Mouse (Mus musculus) liver, adult 2 months (tissue): ENCODE measurements around the gene Tmpo. TPM values are rescaled to one million over a fixed set of nuclear protein-coding genes. Genes with fewer than 3 reads are reported as not detected.

Source experiments
- DNase-seq: peaks from one replicate; pipeline ENCODE4 v3.0.0-alpha.2; 2011; ENCODE audit warnings: low read depth, low spot score; ENCODE audit errors: extremely low read depth
- H3K27ac ChIP-seq: fragments of 200-500 bp; replicated peaks from 2 replicates; pipeline ENCODE4 v1.5.1; 2012; ENCODE audit warnings: low read depth, mild to moderate bottlenecking, control low read depth, inconsistent platforms, low read length; ENCODE audit not compliant: insufficient read depth
- H3K27me3 ChIP-seq: fragments of 200-500 bp; 2 replicates; pipeline ENCODE4 v1.6.1; 2012; ENCODE audit warnings: mild to moderate bottlenecking, moderate library complexity, low read length, inconsistent platforms; ENCODE audit not compliant: control insufficient read depth, insufficient read depth
- H3K36me3 ChIP-seq: fragments of 200-500 bp; 2 replicates; pipeline ENCODE4 v1.6.1; 2012; ENCODE audit warnings: low read length, inconsistent platforms; ENCODE audit not compliant: control insufficient read depth, insufficient read depth
- H3K4me1 ChIP-seq: fragments of 200-500 bp; 2 replicates; pipeline ENCODE4 v1.6.1; 2011; ENCODE audit warnings: low read length; ENCODE audit not compliant: control insufficient read depth, insufficient read depth
- H3K4me3 ChIP-seq: fragments of 200-500 bp; 2 replicates; pipeline ENCODE4 v1.5.1; 2011; ENCODE audit warnings: low read depth, mild to moderate bottlenecking, control low read depth, low read length, moderate library complexity; ENCODE audit not compliant: insufficient read depth
- H3K79me2 ChIP-seq: fragments of 200-500 bp; 2 replicates; pipeline ENCODE4 v1.6.1; 2012; ENCODE audit warnings: inconsistent platforms, mild to moderate bottlenecking, low read length, moderate library complexity; ENCODE audit not compliant: control insufficient read depth, insufficient read depth
- H3K9ac ChIP-seq: fragments of 200-500 bp; 2 replicates; pipeline ENCODE4 v1.6.1; 2012; ENCODE audit warnings: low read depth, mild to moderate bottlenecking, control low read depth, inconsistent platforms, low read length
- CTCF ChIP-seq: fragments of 200-500 bp; IDR thresholded peaks from 2 replicates; pipeline ENCODE4 v1.5.1; 2011; ENCODE audit warnings: low read depth, low read length, control low read depth
- POLR2A ChIP-seq: fragments of 200-500 bp; IDR thresholded peaks from 2 replicates; pipeline ENCODE4 v1.6.1; 2011; ENCODE audit warnings: low read length, control low read depth; ENCODE audit not compliant: insufficient read depth; ENCODE audit errors: extremely low read depth
- WGBS: fragments of 180-500 bp; shearing (Covaris S2); methylation state at CpG from one replicate; pipeline ENCODE4 v1.1.7; 2018; 5-methylcytosine and 5-hydroxymethylcytosine counted together
- polyA plus RNA-seq: library from polyadenylated mRNA; depleted of rRNA; stranded (reverse); fragments of >200 nt; gene quantifications from 2 replicates; pipeline ENCODE4 v1.2.3, GENCODE M21; 2012
- total RNA-seq: library from RNA; depleted of rRNA; stranded (reverse); fragments of >200 nt; gene quantifications from 2 replicates; pipeline ENCODE4 v1.2.3, GENCODE M21; 2014

Tmpo gene
- total and polyA plus RNA-seq, 2 experiments: 12.1 to 43.3 TPM

GRCm38 (mm10) chr10:91145413-91145812, 35.7 kb downstream of the Tmpo start:
- Histone ChIP-seq H3K9ac (no peak overlapping the region), H3K27ac (no peak overlapping the region), H3K27me3 (no peaks in the 10 kb centered on the region), H3K4me3 (no peak overlapping the region), H3K79me2 (no peaks in the 10 kb centered on the region), H3K4me1 (no peaks in the 10 kb centered on the region), H3K36me3 (peaks cover 33% of the 10 kb centered on the region)
- 98% methylated on average over 7 of the region's 7 CpGs for WGBS
- TF ChIP-seq CTCF: no peak
- no peak for TF ChIP-seq POLR2A
- DNase-seq: no peak

GRCm38 (mm10) chr10:91143313-91144230, 37.5 kb downstream of the Tmpo start:
- Histone ChIP-seq H3K27ac (no peak overlapping the region), H3K4me3 (no peak overlapping the region), H3K36me3 (peaks cover 18% of the 10 kb centered on the region), H3K4me1 (no peaks in the 10 kb centered on the region), H3K27me3 (no peaks in the 10 kb centered on the region), H3K79me2 (no peaks in the 10 kb centered on the region), H3K9ac (no peak overlapping the region)
- DNase-seq: no peak
- 61% methylated on average over 18 of the region's 18 CpGs for WGBS
- TF ChIP-seq POLR2A (no peak), CTCF (peak; percentile 12; the same call in 1 of the 2 replicates)

DNA sequence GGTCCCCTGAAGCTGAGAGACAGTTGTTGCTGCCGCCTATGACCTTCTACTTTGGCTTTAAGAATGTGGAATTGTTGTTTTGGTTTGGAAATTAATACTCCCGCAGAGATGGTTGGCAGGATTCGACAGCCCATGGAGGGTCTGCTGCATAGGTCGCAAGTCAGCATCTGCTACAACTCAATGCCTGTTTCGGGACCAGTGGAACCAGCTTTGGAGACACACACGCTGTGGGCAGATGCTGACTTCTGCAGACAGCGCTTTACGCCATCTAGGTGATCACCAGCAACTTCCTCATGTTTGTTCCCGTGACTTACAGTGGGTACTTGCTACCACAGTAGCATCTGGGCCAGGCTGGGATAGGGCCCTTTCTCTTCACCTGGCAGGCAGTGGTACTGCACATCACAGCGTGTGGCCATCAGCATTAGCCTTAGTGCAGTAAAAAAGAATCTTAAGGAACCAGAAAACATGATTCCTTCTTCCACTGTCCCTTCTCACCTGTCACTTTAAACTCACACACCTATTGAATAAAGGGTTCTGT, 38.4 kb downstream of the Tmpo start:
- Histone ChIP-seq H3K36me3 (peaks cover 15% of the 10 kb centered on the region), H3K4me3 (no peak overlapping the region)
- WGBS: 74% methylated on average over 10 of the region's 10 CpGs

GRCm38 (mm10) chr10:91141564-91141963, 39.6 kb downstream of the Tmpo start:
- TF ChIP-seq CTCF: peak; percentile 49
- TF ChIP-seq POLR2A: no peak
- 11% methylated on average over 2 of the region's 2 CpGs for WGBS
- H3K9ac ChIP-seq: no peak overlapping the region
- no peaks in the 10 kb centered on the region for H3K4me1 ChIP-seq
- no peaks in the 10 kb centered on the region for H3K27me3 ChIP-seq
- H3K4me3 ChIP-seq: no peak overlapping the region
- DNase-seq: peak; percentile 59
- H3K79me2 ChIP-seq: no peaks in the 10 kb centered on the region
- H3K36me3 ChIP-seq: peaks cover 6% of the 10 kb centered on the region; the same call in 1 of the 2 replicates
- H3K27ac ChIP-seq: no peak overlapping the region

More for the DNA sequence above, 38.4 kb downstream of the Tmpo start:
- TF ChIP-seq POLR2A: no peak
- TF ChIP-seq CTCF: no peak
- H3K79me2 ChIP-seq: no peaks in the 10 kb centered on the region
- no peaks in the 10 kb centered on the region for H3K27me3 ChIP-seq
- no peak for DNase-seq
- H3K4me1 ChIP-seq: no peaks in the 10 kb centered on the region
- no peak overlapping the region for H3K27ac ChIP-seq
- H3K9ac ChIP-seq: no peak overlapping the region

- DNase-seq: no peak
- WGBS: 73% methylated on average over 14 of the region's 14 CpGs
- TF ChIP-seq POLR2A: no peak
- no peak for TF ChIP-seq CTCF
- Histone ChIP-seq H3K9ac (no peak overlapping the region), H3K27me3 (no peaks in the 10 kb centered on the region), H3K36me3 (no peaks in the 10 kb centered on the region), H3K4me1 (no peaks in the 10 kb centered on the region), H3K27ac (no peak overlapping the region), H3K79me2 (no peaks in the 10 kb centered on the region), H3K4me3 (no peak overlapping the region)
These were observed 41.9 kb downstream of the Tmpo start for GRCm38 (mm10) chr10:91139148-91139766.
